Mouse (Mus musculus) ES-E14 (cell line): ENCODE results near the gene Higd1c.

Experiments
- HCFC1 ChIP-seq: IDR thresholded peaks from 2 replicates; pipeline ENCODE4 v1.6.1; 2012; ENCODE audit warnings: low read length, inconsistent platforms, borderline replicate concordance; ENCODE audit not compliant: insufficient read depth
- MAFK ChIP-seq: IDR thresholded peaks from 2 replicates; pipeline ENCODE4 v1.6.1; 2014; ENCODE audit warnings: mild to moderate bottlenecking, low read depth, low read length, inconsistent platforms; ENCODE audit not compliant: insufficient read depth

- TF ChIP-seq HCFC1 = no peak
- TF ChIP-seq MAFK = no peak
Measured at GRCm38 (mm10) chr15:100351501-100352060, 12.8 kb upstream of the Higd1c start.
